Mouse (Mus musculus): ENCODE results near the gene Tmem232. TPM values are rescaled to one million over a fixed set of nuclear protein-coding genes. Genes with fewer than 3 reads are reported as not detected.
"Not testable (repeated sequence)": the region's sequence is repeated elsewhere in the genome, so short reads cannot be mapped to it uniquely, and the experiment has no call there.

Gene Tmem232
- polyA plus RNA-seq, 1 experiment from 2014 or later = 0.09 TPM

DNA sequence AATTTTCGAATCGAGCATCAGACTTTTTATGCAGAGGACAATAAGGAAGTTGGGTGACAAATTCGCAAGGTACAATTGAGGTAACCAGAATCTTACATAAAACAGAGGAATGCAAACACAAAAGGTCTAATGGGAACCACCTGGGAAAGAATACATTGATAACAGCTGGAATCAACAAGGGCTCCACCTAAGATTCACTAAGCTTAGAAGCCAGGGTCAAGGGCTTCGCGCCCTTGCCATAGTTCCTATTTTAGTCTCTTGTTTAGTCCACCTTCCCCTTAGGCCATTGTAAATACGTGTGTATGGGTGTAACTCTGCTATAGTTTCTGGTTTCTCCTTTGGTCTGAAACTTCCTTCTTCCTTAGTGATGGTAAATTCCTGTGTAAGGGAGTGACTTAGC lies 318.9 kb downstream of the Tmem232 start:
- not testable (repeated sequence) for H3K27me3 ChIP-seq (replicated peaks); H3K9me3 ChIP-seq; H3K9ac ChIP-seq; H3K4me3 ChIP-seq; H3K4me1 ChIP-seq; H3K36me3 ChIP-seq; ATAC-seq (ENCODE audit: extremely low read depth, insufficient number of reproducible peaks, low FRiP score, low TSS enrichment); H3K4me2 ChIP-seq; H3K27ac ChIP-seq (replicated peaks)
- 81% methylated on average over 6 of the region's 6 CpGs for WGBS

Small RNA genes lying within 50 kb of the gene (microRNA-seq; reads per million reads assigned to microRNA genes)
- not detected for gene Gm25731

Other genes with a start within 250 kb of the Tmem232 start
- 132 and 153 TPM in 2 replicates for gene Vapa, start 72.8 kb upstream of the Tmem232 start, polyA plus RNA-seq (2015; fragmentation: Nextera tagmentation; extraction: Ambion mirVana)
- 0.10 TPM in 1 of 2 replicates, not detected in the other for gene Txndc2, start 101.4 kb upstream of the Tmem232 start, polyA plus RNA-seq (2015; fragmentation: Nextera tagmentation; extraction: Ambion mirVana)
- 23.9 and 27.8 TPM in 2 replicates for gene Rab31, start 232.0 kb upstream of the Tmem232 start, polyA plus RNA-seq (2015; fragmentation: Nextera tagmentation; extraction: Ambion mirVana)
- 28.1 and 28.7 TPM in 2 replicates for gene Ppp4r1, start 241.8 kb upstream of the Tmem232 start, polyA plus RNA-seq (2015; fragmentation: Nextera tagmentation; extraction: Ambion mirVana)

Measured in heart, embryonic 13.5 days (tissue).